Mouse (Mus musculus): ENCODE results near the gene Polr3c. TPM values are rescaled to one million over a fixed set of nuclear protein-coding genes. Genes with fewer than 3 reads are reported as not detected.
"Not testable (repeated sequence)": the region's sequence is repeated elsewhere in the genome, so short reads cannot be mapped to it uniquely, and the experiment has no call there.

Polr3c gene
- total and polyA plus RNA-seq, 2 experiments from 2014 or later: 15.6 to 28.4 TPM

- Histone ChIP-seq H3K27me3 (ENCODE audit: insufficient read depth, low read length) (no peaks in the 10 kb centered on the region), H3K9ac (no peak overlapping the region), H3K4me2 (ENCODE audit: low read depth) (no peak overlapping the region), H3K9me3 (ENCODE audit: low read length) (no peaks in the 10 kb centered on the region), H3K27ac (ENCODE audit: low read depth, low read length) (no peak overlapping the region), H3K36me3 (ENCODE audit: insufficient read depth) (no peaks in the 10 kb centered on the region), H3K4me3 (ENCODE audit: low read depth, low read length) (no peak overlapping the region), H3K4me1 (ENCODE audit: insufficient read depth) (0 out of 2 replicates have a peak, but pooled peaks cover 5% of the 10 kb centered on the region)
- no peak for DNase-seq
- 12% methylated on average over 3 of the region's 3 CpGs for WGBS
- no peak for ATAC-seq
- TF ChIP-seq CTCF (IDR thresholded peaks at IDR 0.05; ENCODE audit: low read depth): peak; percentile 49
These were observed 34.9 kb downstream of the Polr3c start for GRCm38 (mm10) chr3:96692506-96692905.

GRCm38 (mm10) chr3:96690298-96690697, 37.1 kb downstream of the Polr3c start:
- Histone ChIP-seq H3K27me3 (ENCODE audit: insufficient read depth, low read length) (no peaks in the 10 kb centered on the region), H3K9ac (no peak overlapping the region), H3K9me3 (ENCODE audit: low read length) (no peaks in the 10 kb centered on the region), H3K4me2 (ENCODE audit: low read depth) (no peak overlapping the region), H3K4me1 (ENCODE audit: insufficient read depth) (no peaks in the 10 kb centered on the region), H3K36me3 (ENCODE audit: insufficient read depth) (no peaks in the 10 kb centered on the region), H3K4me3 (ENCODE audit: low read depth, low read length) (no peak overlapping the region), H3K27ac (ENCODE audit: low read depth, low read length) (no peak overlapping the region)
- WGBS: 48% methylated on average over 3 of the region's 3 CpGs
- ATAC-seq (no peak), DNase-seq (no peak)
- peak; percentile 19; the same call in 1 of the 2 replicates for TF ChIP-seq CTCF (IDR thresholded peaks at IDR 0.05; ENCODE audit: low read depth)

GRCm38 (mm10) chr3:96688854-96689253, 38.6 kb downstream of the Polr3c start:
- DNase-seq: no peak

GRCm38 (mm10) chr3:96686057-96686456, 41.4 kb downstream of the Polr3c start:
- DNase-seq; H3K27ac ChIP-seq (ENCODE audit: low read depth, low read length); H3K27me3 ChIP-seq (ENCODE audit: insufficient read depth, low read length); H3K4me1 ChIP-seq (ENCODE audit: insufficient read depth); H3K9me3 ChIP-seq (ENCODE audit: low read length); H3K4me2 ChIP-seq (ENCODE audit: low read depth); H3K36me3 ChIP-seq (ENCODE audit: insufficient read depth); H3K9ac ChIP-seq; H3K4me3 ChIP-seq (ENCODE audit: low read depth, low read length); ATAC-seq: not testable (repeated sequence)
- 90% methylated on average over 5 of the region's 5 CpGs for WGBS

More at GRCm38 (mm10) chr3:96688854-96689253, 38.6 kb downstream of the Polr3c start:
- no peak for TF ChIP-seq CTCF (IDR thresholded peaks at IDR 0.05; ENCODE audit: low read depth)
- Histone ChIP-seq H3K4me2 (ENCODE audit: low read depth) (no peak overlapping the region), H3K27ac (ENCODE audit: low read depth, low read length) (no peak overlapping the region), H3K4me3 (ENCODE audit: low read depth, low read length) (no peak overlapping the region), H3K9me3 (ENCODE audit: low read length) (no peaks in the 10 kb centered on the region), H3K27me3 (ENCODE audit: insufficient read depth, low read length) (no peaks in the 10 kb centered on the region; the same call in 1 of the 2 replicates), H3K4me1 (ENCODE audit: insufficient read depth) (no peaks in the 10 kb centered on the region), H3K9ac (no peak overlapping the region), H3K36me3 (ENCODE audit: insufficient read depth) (no peaks in the 10 kb centered on the region)
- no peak for ATAC-seq
- WGBS: 87% methylated on average over 11 of the region's 11 CpGs

GRCm38 (mm10) chr3:96684822-96685156, 42.6 kb downstream of the Polr3c start:
- DNase-seq (no peak), ATAC-seq (no peak)
- 0 out of 2 replicates have a peak overlapping the region, but pooled peaks have one; percentile 5 for H3K4me3 ChIP-seq (ENCODE audit: low read depth, low read length)
- H3K4me1 ChIP-seq (ENCODE audit: insufficient read depth): peaks cover 7% of the 10 kb centered on the region; the same call in 1 of the 2 replicates
- H3K27me3 ChIP-seq (ENCODE audit: insufficient read depth, low read length): no peaks in the 10 kb centered on the region; the same call in 1 of the 2 replicates
- WGBS: 33% methylated on average over 28 of the region's 28 CpGs
- no peaks in the 10 kb centered on the region for H3K9me3 ChIP-seq (ENCODE audit: low read length)
- H3K4me2 ChIP-seq (ENCODE audit: low read depth): peak overlapping the region; percentile 43
- no peak overlapping the region for H3K9ac ChIP-seq
- H3K36me3 ChIP-seq (ENCODE audit: insufficient read depth): no peaks in the 10 kb centered on the region
- no peak for TF ChIP-seq CTCF (IDR thresholded peaks at IDR 0.05; ENCODE audit: low read depth)
- no peak overlapping the region for H3K27ac ChIP-seq (ENCODE audit: low read depth, low read length)

- no peak overlapping the region for H3K27ac ChIP-seq (ENCODE audit: low read depth, low read length)
- no peak overlapping the region for H3K4me3 ChIP-seq (ENCODE audit: low read depth, low read length)
- H3K4me1 ChIP-seq (ENCODE audit: insufficient read depth): peaks cover 7% of the 10 kb centered on the region; the same call in 1 of the 2 replicates
- H3K9me3 ChIP-seq (ENCODE audit: low read length): no peaks in the 10 kb centered on the region
- no peak for DNase-seq
- H3K4me2 ChIP-seq (ENCODE audit: low read depth): peak overlapping the region; percentile 43
- H3K36me3 ChIP-seq (ENCODE audit: insufficient read depth): no peaks in the 10 kb centered on the region
- no peaks in the 10 kb centered on the region; the same call in 1 of the 2 replicates for H3K27me3 ChIP-seq (ENCODE audit: insufficient read depth, low read length)
- WGBS: 61% methylated on average over 17 of the region's 17 CpGs
- no peak overlapping the region for H3K9ac ChIP-seq
- no peak for ATAC-seq
- TF ChIP-seq CTCF (IDR thresholded peaks at IDR 0.05; ENCODE audit: low read depth): no peak
These were observed 43.1 kb downstream of the Polr3c start for GRCm38 (mm10) chr3:96684151-96684821.

GRCm38 (mm10) chr3:96683496-96683895, 43.9 kb downstream of the Polr3c start:
- TF ChIP-seq CTCF (IDR thresholded peaks at IDR 0.05; ENCODE audit: low read depth): no peak
- Histone ChIP-seq H3K4me1 (ENCODE audit: insufficient read depth) (peaks cover 7% of the 10 kb centered on the region; the same call in 1 of the 2 replicates), H3K4me3 (ENCODE audit: low read depth, low read length) (no peak overlapping the region), H3K27ac (ENCODE audit: low read depth, low read length) (no peak overlapping the region), H3K4me2 (ENCODE audit: low read depth) (no peak overlapping the region), H3K9me3 (ENCODE audit: low read length) (no peaks in the 10 kb centered on the region), H3K27me3 (ENCODE audit: insufficient read depth, low read length) (no peaks in the 10 kb centered on the region; the same call in 1 of the 2 replicates), H3K36me3 (ENCODE audit: insufficient read depth) (no peaks in the 10 kb centered on the region), H3K9ac (no peak overlapping the region)
- ATAC-seq (no peak), DNase-seq (no peak)
- 82% methylated on average over 3 of the region's 3 CpGs for WGBS
